Comparison of ENCODE assay signal across 27 mouse cellular contexts in the genomic region with DNA sequence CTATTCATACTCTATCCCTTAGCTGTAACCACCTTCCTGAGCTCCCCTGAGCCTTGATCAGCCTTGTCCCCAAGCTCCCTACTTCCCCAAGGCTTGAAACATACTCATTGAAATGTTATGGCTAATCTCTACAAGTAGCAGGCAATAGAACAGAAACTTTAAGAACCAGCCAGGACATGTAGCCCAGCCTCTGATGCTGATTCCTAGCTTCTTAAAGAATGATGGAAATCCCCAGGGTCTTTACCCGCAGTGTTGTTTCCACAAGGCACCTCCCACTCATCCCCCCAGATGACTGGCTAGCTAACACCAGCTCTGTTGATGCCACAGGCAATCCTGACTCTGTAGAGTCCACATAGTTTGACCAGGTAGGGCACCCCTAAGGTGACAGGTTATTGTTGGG. TPM values are rescaled to one million over a fixed set of nuclear protein-coding genes. Genes with fewer than 3 reads are reported as not detected.
DNase-seq lines count a peak whose midpoint lies in the region; ATAC-seq and TF ChIP-seq lines count a peak whose summit lies in the region.
"Had no signal": no experiment of that assay in that cellular context is flagged by ENCODE, and none has a peak within 500 bp of the region (broad histone marks: within the 10 kb centered on the region; RNA-seq: fewer than 3 reads in every experiment).

No protein-coding gene starts in this region.

- in situ Hi-C loops in CH12.LX (cut with MboI; ENCODE audit: low pct_ligation_motif_present, low pct_unique_long_range_greater_than_20kb, low sequenced_read_pairs), result no loop called here

- TF ChIP-seq EP300 in CH12.LX (IDR thresholded peaks at IDR 0.05; ENCODE audit: low read length), result peak; percentile 38; the same call in 1 of the 2 replicates

- TF ChIP-seq POLR2A in CH12.LX (IDR thresholded peaks at IDR 0.05; ENCODE audit: low read depth, low read length), result no peak

- dilution Hi-C loops in CH12.LX (cut with MboI; ENCODE audit: extremely low pct_ligation_motif_present, extremely low pct_unique_long_range_greater_than_20kb, low sequenced_read_pairs), result no loop called here

- peak; percentile 5 for DNase-seq in CD4-positive, CD25-positive, alpha-beta regulatory T cell, adult 2 months (ENCODE audit: low read depth, low spot score)
- peak; percentile 31 for DNase-seq in midbrain, embryonic 11.5 days (ENCODE audit: low spot score, missing footprints)
- DNase-seq in CH12.LX (ENCODE audit: extremely low read depth), result peak; percentile 6
- DNase-seq: adrenal gland, adult 2 months; adrenal gland, postnatal 10 days; adrenal gland, postnatal 25 days; B cell, adult 2 months; cerebellum, adult 11 months; cerebellum, adult 18-20 months; cerebellum, adult 8-10 months; cerebellum, adult 9-11 months; cerebellum, postnatal 14 days; cerebellum, postnatal 36 days; embryo, embryonic 11 days had no signal

- no peaks in the 10 kb centered on the region for H3K27me3 ChIP-seq in midbrain, embryonic 11.5 days (ENCODE audit: control insufficient read depth, insufficient read depth, low read length)
- H3K27me3 ChIP-seq in midbrain, embryonic 13.5 days, result no peaks in the 10 kb centered on the region
- peaks cover 100% of the 10 kb centered on the region for H3K27me3 ChIP-seq in CH12.LX (replicated peaks)
- H3K27me3 ChIP-seq: embryonic facial prominence, embryonic 13.5 days; embryonic facial prominence, embryonic 15.5 days had no signal

- H3K36me3 ChIP-seq in midbrain, embryonic 11.5 days (ENCODE audit: control insufficient read depth, insufficient read depth, low read length), result no peaks in the 10 kb centered on the region
- H3K36me3 ChIP-seq in midbrain, embryonic 13.5 days, result no peaks in the 10 kb centered on the region
- no peaks in the 10 kb centered on the region for H3K36me3 ChIP-seq in CH12.LX (replicated peaks in 1 of 2; ENCODE audit: control insufficient read depth in 1 of 2, insufficient read depth in 1 of 2, low read length in 1 of 2)
- H3K36me3 ChIP-seq: embryonic facial prominence, embryonic 13.5 days; embryonic facial prominence, embryonic 15.5 days; forebrain, embryonic 10.5 days had no signal

- no peak overlapping the region for H3K4me3 ChIP-seq in midbrain, embryonic 11.5 days (ENCODE audit: low read depth, low read length)
- no peak overlapping the region for H3K4me3 ChIP-seq in midbrain, embryonic 13.5 days (replicated peaks)
- H3K4me3 ChIP-seq in CH12.LX (replicated peaks in 1 of 3; ENCODE audit: low read depth in 2 of 3, low read length in 2 of 3, poor library complexity in 1 of 3), result peak overlapping the region in 1 of 3 experiments; percentile 11
- H3K4me3 ChIP-seq: embryonic facial prominence, embryonic 13.5 days; erythroblast, embryonic 14.5 days; forebrain, embryonic 10.5 days had no signal

- no peak overlapping the region for H3K9ac ChIP-seq in midbrain, embryonic 11.5 days (ENCODE audit: low read length)
- H3K9ac ChIP-seq in midbrain, embryonic 13.5 days (replicated peaks), result no peak overlapping the region
- no peak overlapping the region for H3K9ac ChIP-seq in CH12.LX (ENCODE audit: insufficient read depth, low read depth)
- H3K9ac ChIP-seq: embryonic facial prominence, embryonic 13.5 days; embryonic facial prominence, embryonic 15.5 days had no signal

- TF ChIP-seq CTCF in CH12.LX (conservative IDR thresholded peaks at IDR 0.05 in 1 of 2, IDR thresholded peaks at IDR 0.05 in 1 of 2; ENCODE audit: low read depth in 2 of 2, low read length in 2 of 2), result no peak

- no peaks in the 10 kb centered on the region; the same call in 1 of the 2 replicates for H3K4me1 ChIP-seq in midbrain, embryonic 11.5 days (ENCODE audit: control insufficient read depth, insufficient read depth, low read length)
- 0 out of 2 replicates have a peak, but pooled peaks cover 3% of the 10 kb centered on the region for H3K4me1 ChIP-seq in midbrain, embryonic 13.5 days (replicated peaks)
- peaks cover 10 to 32% of the 10 kb centered on the region in 2 experiments for H3K4me1 ChIP-seq in CH12.LX (ENCODE audit: control insufficient read depth in 1 of 2, insufficient read depth in 2 of 2)

- H3K4me2 ChIP-seq in midbrain, embryonic 11.5 days, result no peak overlapping the region
- no peak overlapping the region for H3K4me2 ChIP-seq in midbrain, embryonic 13.5 days (replicated peaks)
- 0 out of 2 replicates have a peak overlapping the region, but pooled peaks have one; percentile 3 for H3K4me2 ChIP-seq in CH12.LX (ENCODE audit: insufficient read depth, low read depth, poor library complexity, severe bottlenecking)
- H3K4me2 ChIP-seq: embryonic facial prominence, embryonic 13.5 days; embryonic facial prominence, embryonic 15.5 days had no signal

- 97% methylated on average over 1 of the region's 1 CpGs for WGBS in midbrain, embryonic 11.5 days
- WGBS in midbrain, embryonic 13.5 days, result 93% methylated on average over 1 of the region's 1 CpGs

- H3K79me2 ChIP-seq in CH12.LX (replicated peaks; ENCODE audit: control insufficient read depth, extremely low read depth, insufficient read depth, poor library complexity, severe bottlenecking), result no peaks in the 10 kb centered on the region

- H3K27ac ChIP-seq in midbrain, embryonic 11.5 days (ENCODE audit: low read depth, low read length), result no peak overlapping the region
- no peak overlapping the region for H3K27ac ChIP-seq in midbrain, embryonic 13.5 days
- no peak overlapping the region for H3K27ac ChIP-seq in CH12.LX (ENCODE audit: insufficient read depth, low read depth)
- H3K27ac ChIP-seq: embryonic facial prominence, embryonic 13.5 days; embryonic facial prominence, embryonic 15.5 days; forebrain, embryonic 10.5 days had no signal

- TF ChIP-seq RAD21 in CH12.LX (IDR thresholded peaks at IDR 0.05; ENCODE audit: low read depth, low read length), result no peak

- ATAC-seq in CD4-positive, CD25-positive, alpha-beta regulatory T cell, adult 4 months, result no peak
- ATAC-seq in midbrain, embryonic 11.5 days (ENCODE audit: low FRiP score), result no peak
- no peak for ATAC-seq in midbrain, embryonic 13.5 days
- ATAC-seq: forebrain, embryonic 14.5 days; forebrain, embryonic 16.5 days had no signal

- H3K9me3 ChIP-seq in midbrain, embryonic 11.5 days (ENCODE audit: control insufficient read depth, low read length), result no peaks in the 10 kb centered on the region
- no peaks in the 10 kb centered on the region for H3K9me3 ChIP-seq in midbrain, embryonic 13.5 days
- no peaks in the 10 kb centered on the region for H3K9me3 ChIP-seq in CH12.LX (replicated peaks; ENCODE audit: low read length)
- H3K9me3 ChIP-seq: embryonic facial prominence, embryonic 13.5 days; embryonic facial prominence, embryonic 15.5 days; forebrain, embryonic 10.5 days had no signal

TF ChIP-seq in CH12.LX, 34 proteins besides CTCF, POLR2A, EP300 and RAD21:
- TF ChIP-seq TCF12 (IDR thresholded peaks at IDR 0.05; ENCODE audit: low read depth, low read length) (peak; percentile 50; the same call in 1 of the 2 replicates), USF1 (IDR thresholded peaks at IDR 0.05; ENCODE audit: low read depth, low read length) (no peak), CHD1 (IDR thresholded peaks at IDR 0.05; ENCODE audit: low read depth, low read length) (peak; percentile 90), ZC3H11A (IDR thresholded peaks at IDR 0.05; ENCODE audit: low read depth, low read length) (no peak), ZMIZ1 (IDR thresholded peaks at IDR 0.05; ENCODE audit: low read depth, low read length) (no peak), GABPA (IDR thresholded peaks at IDR 0.05; ENCODE audit: insufficient replicate concordance, low read depth, low read length) (no peak), IRF4 (IDR thresholded peaks at IDR 0.05; ENCODE audit: low read depth, low read length) (peak; percentile 59; the same call in 1 of the 2 replicates), NELFE (IDR thresholded peaks at IDR 0.05; ENCODE audit: low read depth, low read length) (no peak), ELF1 (IDR thresholded peaks at IDR 0.05; ENCODE audit: low read depth, low read length) (no peak), USF2 (conservative IDR thresholded peaks at IDR 0.05; ENCODE audit: low read depth, low read length) (no peak)

RNA-seq across cellular contexts. Expression of gene Krt17, which starts 2.9 kb away (rescaled TPM):
- polyA plus RNA-seq in CD4-positive, CD25-positive, alpha-beta regulatory T cell, adult 4 months (2017; shearing (Covaris generic)), result 1 to 10 TPM; 1.7 to 6.4 TPM
- polyA plus RNA-seq in midbrain, embryonic 11.5 days (2014; fragmentation: Nextera tagmentation; extraction: Ambion mirVana), result 0.21 TPM in 1 of 2 replicates, not detected in the other
- polyA plus RNA-seq in midbrain, embryonic 13.5 days (2015; fragmentation: Nextera tagmentation; extraction: Ambion mirVana), result not detected in 2 replicates
- total RNA-seq in CH12.LX (2012; rRNA removed) (0.76 and 0.97 TPM in 2 replicates), CH12.LX (2014; rRNA removed) (0.15 TPM in 1 of 2 replicates, not detected in the other)
- polyA plus RNA-seq in CH12.LX (2012; ENCODE audit: insufficient read length, low read depth), result not detected in 2 replicates
- total RNA-seq: adrenal gland, adult 2 months; adrenal gland, postnatal 10 days; adrenal gland, postnatal 25 days; common myeloid progenitor, adult 5-6 weeks; MEL had no signal
- polyA plus RNA-seq: adrenal gland, adult 2 months; forebrain, embryonic 10.5 days had no signal

RNA-seq across cellular contexts. Expression of gene Krt16, which starts 9.3 kb away (rescaled TPM):
- polyA plus RNA-seq in CD4-positive, CD25-positive, alpha-beta regulatory T cell, adult 4 months (2017; shearing (Covaris generic)), result not detected
- polyA plus RNA-seq in midbrain, embryonic 11.5 days (2014; fragmentation: Nextera tagmentation; extraction: Ambion mirVana), result not detected in 2 replicates
- polyA plus RNA-seq in midbrain, embryonic 13.5 days (2015; fragmentation: Nextera tagmentation; extraction: Ambion mirVana), result not detected in 2 replicates
- total RNA-seq in CH12.LX (2012; rRNA removed), result 0.08 TPM in 1 of 2 replicates, not detected in the other
- total RNA-seq in CH12.LX (2014; rRNA removed), result not detected in 2 replicates
- not detected in 2 replicates for polyA plus RNA-seq in CH12.LX (2012; ENCODE audit: insufficient read length, low read depth)
- total RNA-seq: adrenal gland, adult 2 months; adrenal gland, postnatal 10 days; adrenal gland, postnatal 25 days; adrenal gland, postnatal 4 days; common myeloid progenitor, adult 5-6 weeks; MEL had no signal
- polyA plus RNA-seq: adrenal gland, adult 2 months; embryonic facial prominence, embryonic 11.5 days; erythroblast, embryonic 14.5 days; forebrain, embryonic 10.5 days; forebrain, embryonic 14.5 days; forebrain, embryonic 16.5 days; frontal cortex, adult 2 months had no signal

RNA-seq across cellular contexts. Expression of gene Krt42, which starts 11.7 kb away (rescaled TPM):
- polyA plus RNA-seq in CD4-positive, CD25-positive, alpha-beta regulatory T cell, adult 4 months (2017; shearing (Covaris generic)), result not detected
- not detected in 2 replicates for polyA plus RNA-seq in midbrain, embryonic 11.5 days (2014; fragmentation: Nextera tagmentation; extraction: Ambion mirVana)
- not detected in 2 replicates for polyA plus RNA-seq in midbrain, embryonic 13.5 days (2015; fragmentation: Nextera tagmentation; extraction: Ambion mirVana)
- total RNA-seq in CH12.LX (2012; rRNA removed) (not detected in 2 replicates), CH12.LX (2014; rRNA removed) (not detected in 2 replicates)
- polyA plus RNA-seq in CH12.LX (2012; ENCODE audit: insufficient read length, low read depth), result not detected in 2 replicates
- total RNA-seq: adrenal gland, adult 2 months; adrenal gland, postnatal 10 days; adrenal gland, postnatal 25 days; adrenal gland, postnatal 4 days; common myeloid progenitor, adult 5-6 weeks; MEL had no signal
- polyA plus RNA-seq: embryonic facial prominence, embryonic 11.5 days; forebrain, embryonic 10.5 days; forebrain, embryonic 14.5 days; forebrain, embryonic 16.5 days had no signal

RNA-seq across cellular contexts. Expression of gene Krt14, which starts 50.6 kb away (rescaled TPM):
- not detected for polyA plus RNA-seq in CD4-positive, CD25-positive, alpha-beta regulatory T cell, adult 4 months (2017; shearing (Covaris generic))
- polyA plus RNA-seq in midbrain, embryonic 11.5 days (2014; fragmentation: Nextera tagmentation; extraction: Ambion mirVana), result 1.2 and 1.5 TPM in 2 replicates
- polyA plus RNA-seq in midbrain, embryonic 13.5 days (2015; fragmentation: Nextera tagmentation; extraction: Ambion mirVana), result 0.15 and 0.22 TPM in 2 replicates
- total RNA-seq in CH12.LX (2012; rRNA removed), result not detected in 2 replicates
- not detected in 2 replicates for total RNA-seq in CH12.LX (2014; rRNA removed)
- polyA plus RNA-seq in CH12.LX (2012; ENCODE audit: insufficient read length, low read depth), result not detected in 2 replicates
- total RNA-seq: adrenal gland, postnatal 25 days; common myeloid progenitor, adult 5-6 weeks; MEL had no signal
- polyA plus RNA-seq: forebrain, embryonic 14.5 days had no signal
